Mouse (Mus musculus) lung, adult 2 months (tissue): ENCODE measurements around the gene Trhde. TPM values are rescaled to one million over a fixed set of nuclear protein-coding genes. Genes with fewer than 3 reads are reported as not detected.

Experiments used
- DNase-seq: peaks from one replicate; pipeline ENCODE4 v3.0.0; 2022
- H3K4me1 ChIP-seq: fragments of 200-500 bp; 2 replicates; pipeline ENCODE4 v1.6.1; 2011; ENCODE audit warnings: low read length; ENCODE audit not compliant: control insufficient read depth, insufficient read depth
- H3K4me3 ChIP-seq: fragments of 200-500 bp; replicated peaks from 2 replicates; pipeline ENCODE3; 2011; ENCODE audit warnings: low read depth, mild to moderate bottlenecking, control low read depth, low read length; ENCODE audit errors: extremely low read depth
- CTCF ChIP-seq: fragments of 200-500 bp; IDR thresholded peaks from 2 replicates; pipeline ENCODE4 v1.5.1; 2011; ENCODE audit warnings: mild to moderate bottlenecking, low read length, control low read depth; ENCODE audit not compliant: insufficient read depth
- POLR2A ChIP-seq: fragments of 200-500 bp; IDR thresholded peaks from 2 replicates; pipeline ENCODE4 v1.6.1; 2011; ENCODE audit warnings: low read depth, mild to moderate bottlenecking, control low read depth, low read length, borderline replicate concordance; ENCODE audit errors: extremely low read depth
- WGBS: fragments of 180-500 bp; shearing (Covaris S2); methylation state at CpG from one replicate; pipeline ENCODE4 v1.1.7; 2018; 5-methylcytosine and 5-hydroxymethylcytosine counted together
- polyA plus RNA-seq: library from polyadenylated mRNA; depleted of rRNA; stranded (reverse); fragments of >200 nt; gene quantifications from 2 replicates; pipeline ENCODE4 v1.2.3, GENCODE M21; 2012; rRNA removed

Gene Trhde
- not detected in 2 replicates for polyA plus RNA-seq

GRCm38 (mm10) chr10:114802161-114802651 is at the start of gene Trhde:
Gene Trhde, minus strand, starts transcription at chr10:114802307.
- DNase-seq = no peak
- no peak within 1 kb of the TSS for H3K4me3 ChIP-seq
- no peaks in the 10 kb centered on the region for H3K4me1 ChIP-seq
- TF ChIP-seq POLR2A = no peak
- TF ChIP-seq CTCF = no peak
- 3% methylated on average over 30 of the region's 30 CpGs for WGBS

- TF ChIP-seq POLR2A = no peak
- no peak for TF ChIP-seq CTCF
Observed at GRCm38 (mm10) chr10:114841966-114842365, 39.9 kb upstream of the Trhde start.

GRCm38 (mm10) chr10:114841440-114841839 is 39.3 kb upstream of the Trhde start:
- Histone ChIP-seq H3K4me3 (no peak overlapping the region), H3K4me1 (no peaks in the 10 kb centered on the region)
- DNase-seq = no peak
- 69% methylated on average over 5 of the region's 5 CpGs for WGBS
- TF ChIP-seq POLR2A (no peak), CTCF (no peak)

More at GRCm38 (mm10) chr10:114841966-114842365, 39.9 kb upstream of the Trhde start:
- 86% methylated on average over 12 of the region's 12 CpGs for WGBS
- DNase-seq = no peak
- Histone ChIP-seq H3K4me1 (no peaks in the 10 kb centered on the region), H3K4me3 (no peak overlapping the region)

- 43% methylated on average over 7 of the region's 7 CpGs for WGBS
- no peak for TF ChIP-seq CTCF
- Histone ChIP-seq H3K4me3 (no peak overlapping the region), H3K4me1 (no peaks in the 10 kb centered on the region)
- no peak for DNase-seq
Observed at GRCm38 (mm10) chr10:114831313-114831712, 29.2 kb upstream of the Trhde start.

GRCm38 (mm10) chr10:114808799-114809198 is 6.7 kb upstream of the Trhde start:
- H3K4me3 ChIP-seq = no peak overlapping the region
- WGBS = 36% methylated on average over 3 of the region's 3 CpGs
- H3K4me1 ChIP-seq = no peaks in the 10 kb centered on the region
- DNase-seq = no peak
- TF ChIP-seq CTCF = no peak
- no peak for TF ChIP-seq POLR2A

- Histone ChIP-seq H3K4me1 (no peaks in the 10 kb centered on the region), H3K4me3 (no peak overlapping the region)
- no peak for DNase-seq
- WGBS = 53% methylated on average over 3 of the region's 3 CpGs
- no peak for TF ChIP-seq CTCF
- no peak for TF ChIP-seq POLR2A
Observed at GRCm38 (mm10) chr10:114805884-114806283, 3.8 kb upstream of the Trhde start.

GRCm38 (mm10) chr10:114801457-114802160 is 498 bp downstream of the Trhde start:
- no peak for DNase-seq
- Histone ChIP-seq H3K4me1 (no peaks in the 10 kb centered on the region), H3K4me3 (no peak overlapping the region)
- no peak for TF ChIP-seq CTCF
- no peak for TF ChIP-seq POLR2A
- WGBS = 1% methylated on average over 66 of the region's 66 CpGs

- no peak overlapping the region for H3K4me3 ChIP-seq
- TF ChIP-seq POLR2A (no peak), CTCF (no peak)
- DNase-seq = no peak
Observed at GRCm38 (mm10) chr10:114800331-114801304, 1.5 kb downstream of the Trhde start.

GRCm38 (mm10) chr10:114799481-114799880 is 2.6 kb downstream of the Trhde start:
- 75% methylated on average over 4 of the region's 4 CpGs for WGBS
- DNase-seq = no peak

More at GRCm38 (mm10) chr10:114800331-114801304, 1.5 kb downstream of the Trhde start:
- 6% methylated on average over 75 of the region's 75 CpGs for whole genome bisulfite sequencing
- H3K4me1 ChIP-seq = no peaks in the 10 kb centered on the region

GRCm38 (mm10) chr10:114798788-114799187 is 3.3 kb downstream of the Trhde start:
- TF ChIP-seq POLR2A (no peak), CTCF (no peak)
- Histone ChIP-seq H3K4me3 (no peak overlapping the region), H3K4me1 (no peaks in the 10 kb centered on the region)
- no peak for DNase-seq
- 20% methylated on average over 1 of the region's 1 CpGs for WGBS

More at GRCm38 (mm10) chr10:114799481-114799880, 2.6 kb downstream of the Trhde start:
- Histone ChIP-seq H3K4me3 (no peak overlapping the region), H3K4me1 (no peaks in the 10 kb centered on the region)
- TF ChIP-seq POLR2A (no peak), CTCF (no peak)
